Mouse (Mus musculus) liver, embryonic 14.5 days (tissue): ENCODE measurements at regions not wholly inside any gene's neighbourhood (a gene's known extent, or its start where the extent isn't known, plus 50 kb on each side); places are given as distances from the start of the nearest gene placed in this dataset.

ENCODE experiments used
- ATAC-seq: fragments of 200-750 bp; cut with Nextera tagmentation; 2 replicates; pipeline ENCODE4 v1.8.0; 2017; ENCODE audit warnings: moderate number of reproducible peaks, mild to moderate bottlenecking, moderate library complexity; ENCODE audit not compliant: insufficient read depth
- DNase-seq, 3 experiments: peaks; one replicate each; pipeline ENCODE4 v3.0.0-alpha.2; 2012 to 2013; ENCODE audit warnings: low read depth in 3 of 3, low spot score in 3 of 3
- H3K27ac ChIP-seq: fragments of 300-500 bp; sonication (generic); 2 replicates; pipeline ENCODE4 v1.5.1; 2014; ENCODE audit warnings: moderate library complexity, mild to moderate bottlenecking, control low read depth, inconsistent platforms
- H3K27me3 ChIP-seq: fragments of 300-500 bp; sonication (generic); 2 replicates; pipeline ENCODE4 v1.6.1; 2014; ENCODE audit warnings: mild to moderate bottlenecking, low read length, moderate library complexity; ENCODE audit not compliant: control insufficient read depth, insufficient read depth
- H3K36me3 ChIP-seq: fragments of 300-500 bp; sonication (generic); replicated peaks from 2 replicates; pipeline ENCODE4 v1.6.1; 2014; ENCODE audit warnings: low read depth; ENCODE audit not compliant: control insufficient read depth, insufficient read depth
- H3K4me1 ChIP-seq, 2 experiments: fragments of 200-500 bp in 1 of 2; fragments of 300-500 bp in 1 of 2; sonication (generic) in 1 of 2; replicated peaks; 2 replicates each; pipeline ENCODE4 v1.6.1; 2012 to 2014; ENCODE audit warnings: antibody characterized with exemption in 1 of 2, inconsistent platforms in 1 of 2, low read length in 1 of 2; ENCODE audit not compliant: control insufficient read depth in 2 of 2, insufficient read depth in 2 of 2
- H3K4me2 ChIP-seq: fragments of 300-500 bp; sonication (generic); 2 replicates; pipeline ENCODE4 v1.6.1; 2014; ENCODE audit warnings: low read depth, mild to moderate bottlenecking, control low read depth, moderate library complexity
- H3K4me3 ChIP-seq, 2 experiments: fragments of 200-500 bp in 1 of 2; fragments of 300-500 bp in 1 of 2; sonication (generic) in 1 of 2; 2 replicates each; pipeline ENCODE4 v1.5.1; 2012 to 2014; ENCODE audit warnings: low read depth in 2 of 2, low read length in 2 of 2, mild to moderate bottlenecking in 2 of 2, control low read depth in 1 of 2, inconsistent platforms in 1 of 2, moderate library complexity in 1 of 2; ENCODE audit not compliant: insufficient read depth in 1 of 2
- H3K9ac ChIP-seq: fragments of 300-500 bp; sonication (generic); replicated peaks from 2 replicates; pipeline ENCODE4 v1.6.1; 2014; ENCODE audit warnings: mild to moderate bottlenecking, control low read depth, moderate library complexity
- H3K9me3 ChIP-seq: fragments of 300-500 bp; sonication (generic); 2 replicates; pipeline ENCODE4 v1.6.1; 2016; ENCODE audit warnings: low read length, mixed read lengths; ENCODE audit not compliant: control insufficient read depth
- CTCF ChIP-seq: IDR thresholded peaks from 2 replicates; pipeline ENCODE4 v1.5.1; 2016; ENCODE audit warnings: antibody characterized with exemption, low read depth, control low read depth
- EP300 ChIP-seq: IDR thresholded peaks from 2 replicates; pipeline ENCODE4 v1.6.1; 2016; ENCODE audit warnings: antibody characterized with exemption, low read depth
- WGBS: fragments of 180-500 bp; shearing (Covaris S2); extraction: QIAGEN DNeasy Blood & Tissue Kit; methylation state at CpG from one replicate; pipeline ENCODE4 v1.1.7; 2014; ENCODE audit not compliant: insufficient replicate concordance; 5-methylcytosine and 5-hydroxymethylcytosine counted together

- 33% methylated on average over 3 of the region's 3 CpGs for WGBS
- H3K27me3 ChIP-seq: no peaks in the 10 kb centered on the region
- no peaks in the 10 kb centered on the region for H3K9me3 ChIP-seq
- H3K27ac ChIP-seq: no peak overlapping the region
- H3K36me3 ChIP-seq: no peaks in the 10 kb centered on the region
- no peak for ATAC-seq
- no peak overlapping the region for H3K4me2 ChIP-seq
- TF ChIP-seq CTCF: no peak
- no peak for TF ChIP-seq EP300
- no peaks in the 10 kb centered on the region for H3K4me1 ChIP-seq
- DNase-seq: no peak
- H3K4me3 ChIP-seq: no peak overlapping the region
- H3K9ac ChIP-seq: no peak overlapping the region
These were observed 268.5 kb downstream of the Fam84a start for GRCm38 (mm10) chr12:13883317-13883716.

GRCm38 (mm10) chr12:13869161-13869560 lies 282.7 kb downstream of the Fam84a start:
- WGBS: 21% methylated on average over 1 of the region's 1 CpGs

GRCm38 (mm10) chr12:13861226-13861625 lies 290.6 kb downstream of the Fam84a start:
- Histone ChIP-seq H3K9me3 (no peaks in the 10 kb centered on the region), H3K27ac (no peak overlapping the region), H3K9ac (no peak overlapping the region), H3K4me3 (no peak overlapping the region), H3K4me2 (no peak overlapping the region), H3K4me1 (no peaks in the 10 kb centered on the region), H3K27me3 (no peaks in the 10 kb centered on the region), H3K36me3 (no peaks in the 10 kb centered on the region)
- TF ChIP-seq CTCF (no peak), EP300 (no peak)
- ATAC-seq: no peak
- WGBS: 69% methylated on average over 7 of the region's 7 CpGs
- DNase-seq: no peak

More at GRCm38 (mm10) chr12:13869161-13869560, 282.7 kb downstream of the Fam84a start:
- Histone ChIP-seq H3K9me3 (no peaks in the 10 kb centered on the region), H3K27me3 (no peaks in the 10 kb centered on the region), H3K4me1 (no peaks in the 10 kb centered on the region), H3K4me3 (no peak overlapping the region), H3K9ac (no peak overlapping the region), H3K27ac (no peak overlapping the region), H3K4me2 (no peak overlapping the region), H3K36me3 (no peaks in the 10 kb centered on the region)
- no peak for DNase-seq
- ATAC-seq: no peak
- TF ChIP-seq EP300 (no peak), CTCF (no peak)

- TF ChIP-seq CTCF (peak; percentile 51), EP300 (no peak)
- WGBS: 37% methylated on average over 13 of the region's 13 CpGs
- Histone ChIP-seq H3K27ac (no peak overlapping the region), H3K4me3 (no peak overlapping the region), H3K9me3 (no peaks in the 10 kb centered on the region), H3K9ac (no peak overlapping the region), H3K4me1 (no peaks in the 10 kb centered on the region), H3K27me3 (no peaks in the 10 kb centered on the region), H3K4me2 (no peak overlapping the region), H3K36me3 (no peaks in the 10 kb centered on the region)
- no peak for ATAC-seq
- no peak for DNase-seq
These were observed 307.0 kb downstream of the Fam84a start for GRCm38 (mm10) chr12:13844532-13845485.

GRCm38 (mm10) chr12:13843423-13844080 lies 308.3 kb downstream of the Fam84a start:
- TF ChIP-seq CTCF (no peak), EP300 (no peak)

More at GRCm38 (mm10) chr12:13843423-13844080, 308.3 kb downstream of the Fam84a start:
- Histone ChIP-seq H3K36me3 (no peaks in the 10 kb centered on the region), H3K9me3 (no peaks in the 10 kb centered on the region), H3K4me2 (no peak overlapping the region), H3K9ac (no peak overlapping the region), H3K4me1 (no peaks in the 10 kb centered on the region), H3K27ac (no peak overlapping the region), H3K4me3 (no peak overlapping the region), H3K27me3 (no peaks in the 10 kb centered on the region)
- ATAC-seq (no peak), DNase-seq (no peak)
- WGBS: 48% methylated on average over 5 of the region's 5 CpGs
